In genomic region chr7:83659159-83660065, GRCm38 (mm10) we compare ENCODE assay signal across 8 mouse cellular contexts. TPM values are rescaled to one million over a fixed set of nuclear protein-coding genes. Genes with fewer than 3 reads are reported as not detected.
A peak's percentile ranks its signal among the peaks of the same experiment; 100 is the strongest.
DNase-seq lines count a peak whose midpoint lies in the region; ATAC-seq lines count a peak whose summit lies in the region.

No protein-coding gene starts in this region.

- intact Hi-C loops in left cerebral cortex, postnatal 4 days (cut with DNase I) = loop anchor here (10.0 kb wide), 1 partner anchor 145 kb away; no protein-coding TSS in a partner anchor

- DNase-seq in left cerebral cortex, postnatal 4 days = peak; percentile 46
- DNase-seq in left cerebral cortex, adult 18-20 months (ENCODE audit: low spot score in 2 of 2) = no peak
- peak; percentile 83 for DNase-seq in cerebellum, adult 11-12 months
- peak; percentile 26 for DNase-seq in lung, postnatal 14 days
- DNase-seq in thymus, postnatal 14 days = peak; percentile 75
- no peak for DNase-seq in layer of hippocampus, adult 8-10 months (ENCODE audit: low spot score in 2 of 2)
- DNase-seq in c-Kit-positive CD71-positive TER-119-positive erythroid progenitor cells, embryonic 14.5 days (ENCODE audit: low spot score) = no peak

- peak; percentile 46 for ATAC-seq in inflammation-experienced regulatory T-cells, adult 6 months

RNA-seq across cellular contexts. Expression of gene Stard5, which starts 27.7 kb away (rescaled TPM):
- total RNA-seq in left cerebral cortex, postnatal 4 days (2021) = 10 to 100 TPM; 10.2 to 10.4 TPM
- total RNA-seq in left cerebral cortex, adult 18-20 months (2021) = 1 to 10 TPM; 6.6 to 8.0 TPM
- 10 to 100 TPM; 25.0 to 41.7 (median 39.5) TPM for polyA plus RNA-seq in inflammation-experienced regulatory T-cells, adult 6 months (2017; shearing (Covaris generic))
- 10 to 100 TPM; 15.7 to 21.4 (median 20.7) TPM for total RNA-seq in layer of hippocampus, adult 8-10 months (2022)

Comparison
In these comparisons a context has a peak if more than half of its experiments do, and no peak if none do; other contexts are left out.
1. DNase-seq: peak in left cerebral cortex, postnatal 4 days (single experiment), cerebellum, adult 11-12 months (single experiment), lung, postnatal 14 days (single experiment) and thymus, postnatal 14 days (single experiment); none in left cerebral cortex, adult 18-20 months (0 of 2), layer of hippocampus, adult 8-10 months (0 of 2) and c-Kit-positive CD71-positive TER-119-positive erythroid progenitor cells, embryonic 14.5 days (single experiment).